Mouse (Mus musculus) mesoderm, embryonic 11.5 days (tissue): ENCODE measurements at regions not wholly inside any gene's neighbourhood (a gene's known extent, or its start where the extent isn't known, plus 50 kb on each side); places are given as distances from the start of the nearest gene placed in this dataset.

ENCODE experiments used
- DNase-seq: peaks from one replicate; pipeline ENCODE4 v3.0.0-alpha.2; 2012; ENCODE audit warnings: low read depth, low spot score

- DNase-seq: no peak
Observed at GRCm38 (mm10) chr3:46225018-46225417, 223.0 kb downstream of the Pabpc4l start.

- DNase-seq: no peak
Observed at GRCm38 (mm10) chr3:46205686-46206085, 242.3 kb downstream of the Pabpc4l start.

- peak; percentile 16 for DNase-seq
Observed at GRCm38 (mm10) chr3:46195184-46195583, 252.8 kb downstream of the Pabpc4l start.

- no peak for DNase-seq
Observed at GRCm38 (mm10) chr3:46194681-46195080, 253.3 kb downstream of the Pabpc4l start.

- no peak for DNase-seq
Observed at GRCm38 (mm10) chr3:46174486-46174885, 273.5 kb downstream of the Pabpc4l start.

- no peak for DNase-seq
Observed at GRCm38 (mm10) chr3:46150376-46150775, 297.6 kb downstream of the Pabpc4l start.
